Mouse (Mus musculus): Measurements from ENCODE around the gene Il17c.

Il17c gene

DNA sequence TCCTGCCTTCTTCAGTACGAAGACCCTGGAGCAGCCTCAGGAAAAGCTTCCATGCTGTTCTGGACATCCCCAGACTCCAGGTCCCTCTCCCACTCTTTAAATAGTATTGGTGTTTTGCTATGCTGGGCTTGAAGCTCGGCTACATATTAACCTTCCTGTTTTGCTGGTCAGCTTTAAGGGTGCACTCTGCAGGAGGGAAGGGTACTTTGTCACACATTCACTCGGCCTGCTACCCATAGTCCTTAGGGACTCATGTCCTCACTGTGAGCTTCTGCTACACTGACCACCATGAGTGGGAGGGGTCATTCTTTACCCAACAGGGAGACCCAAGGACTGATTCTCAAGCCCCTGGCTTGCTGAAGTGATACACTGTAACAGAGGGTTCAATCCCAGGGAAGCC is 8.8 kb downstream of the Il17c start:
- DNase-seq (ENCODE audit: low read depth, low spot score): no peak

DNA sequence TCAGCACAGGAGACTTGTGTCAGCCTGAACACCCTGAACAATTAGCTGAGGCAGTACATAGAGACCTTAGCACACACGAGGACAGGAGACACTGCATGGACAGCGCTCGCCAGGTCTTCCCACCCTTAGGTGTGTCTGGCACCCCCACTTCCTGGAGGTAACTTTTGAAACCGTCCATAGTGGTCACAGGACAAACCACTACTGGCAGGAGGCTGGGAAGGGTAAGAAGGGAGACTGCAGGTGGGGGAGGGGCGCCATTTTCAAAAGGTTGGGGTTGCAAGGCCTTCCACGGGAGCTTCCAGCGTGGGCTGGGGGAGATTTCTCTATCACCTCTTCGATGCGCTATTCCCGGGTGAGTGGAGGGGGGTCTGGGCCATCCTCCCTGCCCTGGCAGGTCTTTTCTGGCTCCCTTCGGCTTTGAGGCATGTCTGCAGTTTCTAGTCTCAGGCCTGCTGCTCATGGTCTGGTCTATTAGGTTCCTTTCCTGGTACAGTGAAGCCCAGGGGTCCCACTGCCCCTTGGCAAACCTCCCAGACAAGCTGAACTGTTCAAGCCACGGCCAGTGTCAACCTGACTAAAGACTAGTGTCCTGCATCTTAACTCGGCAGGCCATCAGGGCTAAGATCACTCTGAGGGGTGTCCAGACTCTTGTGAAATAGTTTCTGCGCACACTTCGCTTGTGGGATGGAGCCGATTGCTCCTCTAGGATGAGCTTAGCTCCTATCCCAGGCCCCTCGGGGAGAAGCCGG is 10.0 kb downstream of the Il17c start:
- DNase-seq (ENCODE audit: low read depth, low spot score): no peak

DNA sequence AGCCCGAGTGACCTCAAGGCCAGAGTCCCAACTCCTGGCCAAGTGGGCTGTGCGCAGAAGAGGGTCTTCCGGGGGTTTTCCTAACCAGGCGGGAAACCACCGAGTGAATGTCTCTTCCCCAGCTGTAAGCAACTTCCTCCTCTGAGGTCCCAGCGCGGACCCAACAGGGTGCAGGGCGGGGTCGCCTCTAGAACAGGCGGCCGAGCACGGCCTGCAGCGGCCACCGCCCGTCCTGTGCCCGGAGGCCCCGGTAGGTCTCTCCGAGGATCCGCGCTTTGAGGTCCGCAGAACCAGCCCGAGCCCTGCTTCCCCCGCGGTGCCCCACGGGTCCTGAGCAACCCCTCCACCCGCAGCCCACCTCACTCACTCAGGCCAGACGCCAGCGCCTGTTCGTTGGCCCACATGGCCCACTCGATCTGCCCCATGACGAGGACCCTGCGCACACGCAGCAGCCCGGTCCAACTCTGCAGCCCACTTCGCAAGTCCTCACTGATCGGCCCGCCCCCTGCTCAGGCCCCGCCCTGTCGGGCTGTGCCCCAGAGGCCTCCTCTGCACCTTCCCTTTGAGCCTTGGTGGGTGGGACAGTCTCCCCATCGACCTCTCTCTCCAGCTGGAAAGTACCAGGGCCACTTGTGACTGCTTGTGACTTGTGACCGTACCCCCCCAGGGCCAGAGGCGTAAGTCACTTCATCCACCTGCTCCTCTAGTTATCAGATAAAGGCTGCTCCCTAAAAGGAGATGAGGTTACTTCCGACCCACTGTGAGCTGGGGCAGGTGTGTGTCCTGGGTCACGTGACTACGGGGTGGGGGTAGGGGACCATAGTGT is 10.8 kb downstream of the Il17c start, which contains the start of gene Cyba:
TSS of gene Cyba (minus strand) at position 488 of the 826 bp plus-strand sequence.
- no peak for DNase-seq (ENCODE audit: low read depth, low spot score)

DNA sequence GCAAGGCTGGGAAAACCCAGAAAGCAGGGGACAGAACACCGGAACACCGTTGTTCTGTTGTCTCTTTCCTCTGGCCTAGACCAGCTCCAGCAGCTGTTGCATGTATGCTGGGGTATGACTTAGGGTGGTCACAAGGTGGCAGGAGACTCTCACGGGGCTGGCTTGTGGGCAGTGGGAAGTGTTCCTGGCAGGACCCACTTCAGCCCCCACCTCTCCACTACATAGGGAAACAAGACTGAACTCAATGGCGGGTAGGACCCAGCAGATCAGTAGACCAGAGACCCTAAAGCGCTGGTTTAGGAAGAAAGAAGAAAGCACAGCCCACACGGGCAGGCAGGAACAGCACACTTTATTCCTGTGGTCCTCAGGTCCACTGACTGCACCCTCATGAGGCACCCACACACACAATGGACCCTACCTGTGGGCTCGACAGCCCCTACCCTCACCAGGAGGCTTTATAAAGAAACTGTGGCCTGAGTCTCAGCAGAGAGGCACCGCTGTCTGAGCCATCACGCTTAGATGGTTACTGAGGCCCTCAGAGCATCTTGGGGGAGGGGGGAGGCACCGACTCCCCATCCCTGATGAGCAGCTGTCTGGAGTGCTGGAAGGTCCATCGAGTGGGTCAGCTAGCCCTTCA is 11.6 kb downstream of the Il17c start:
- no peak for DNase-seq (ENCODE audit: low read depth, low spot score)

DNA sequence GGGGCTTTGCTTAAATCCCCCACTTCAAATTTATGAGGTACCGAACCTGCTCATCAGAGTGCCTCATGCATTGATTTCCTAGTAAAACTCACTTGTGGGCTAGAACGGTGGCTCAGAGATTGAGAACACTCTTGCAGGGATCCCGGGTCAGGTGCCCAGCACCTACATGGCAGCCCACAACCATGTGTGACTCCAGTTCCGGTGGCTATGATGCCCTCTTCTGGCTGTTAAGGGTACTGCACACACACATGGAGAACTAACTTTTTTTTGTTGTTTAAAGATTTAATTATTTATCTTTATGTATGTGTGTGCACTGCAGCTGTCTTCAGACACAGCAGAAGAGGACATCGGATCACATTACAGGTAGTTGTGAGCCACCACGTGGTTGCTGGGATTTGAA is 13.6 kb downstream of the Il17c start:
- DNase-seq (ENCODE audit: low read depth, low spot score): no peak

DNA sequence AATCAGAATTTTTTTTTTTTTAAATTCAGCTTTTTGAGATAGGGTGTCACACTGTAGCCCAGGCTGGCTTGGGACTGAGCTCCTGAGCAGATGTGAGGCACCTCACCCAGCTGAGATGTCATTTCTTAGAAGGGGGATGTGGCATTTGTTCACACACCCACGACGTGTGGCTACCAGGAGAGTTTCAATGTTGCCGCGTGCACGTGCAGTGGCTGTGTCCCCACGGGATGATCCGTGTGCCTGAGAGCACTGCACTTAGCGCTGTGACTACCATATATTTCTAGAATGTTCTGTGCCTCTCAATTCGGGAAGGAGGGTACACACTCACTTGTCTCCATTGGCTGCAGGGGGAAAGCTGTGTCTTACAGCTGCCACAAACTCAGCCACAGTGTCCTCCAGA is 14.3 kb downstream of the Il17c start:
- DNase-seq (ENCODE audit: low read depth, low spot score): no peak

DNA sequence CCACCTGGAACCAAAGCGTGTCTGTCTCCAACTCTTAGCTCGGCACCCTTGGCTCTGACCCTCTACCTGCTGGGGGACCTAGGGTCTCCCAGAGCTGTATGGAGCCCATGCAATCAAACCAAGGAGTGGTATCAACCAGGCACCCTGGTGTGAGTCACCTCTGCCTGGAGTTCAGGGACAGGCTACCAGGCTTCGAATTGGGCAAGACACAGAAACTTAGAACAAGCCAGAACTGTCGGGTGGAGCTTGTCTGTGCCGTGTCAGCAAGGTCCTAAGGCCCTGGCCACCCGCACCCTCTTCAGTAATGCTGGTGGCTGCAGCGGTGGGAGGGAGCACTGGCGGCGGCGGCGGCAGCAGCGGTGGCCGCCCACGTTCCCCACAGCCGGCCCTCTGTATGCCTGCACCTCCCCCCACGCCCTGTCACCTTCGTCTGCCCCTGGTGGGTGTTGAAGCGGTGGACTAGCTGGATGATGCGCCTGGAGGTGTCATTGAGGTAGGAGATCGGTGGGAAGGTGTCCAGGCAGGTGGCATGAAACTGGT is 14.8 kb downstream of the Il17c start:
- no peak for DNase-seq (ENCODE audit: low read depth, low spot score)

DNA sequence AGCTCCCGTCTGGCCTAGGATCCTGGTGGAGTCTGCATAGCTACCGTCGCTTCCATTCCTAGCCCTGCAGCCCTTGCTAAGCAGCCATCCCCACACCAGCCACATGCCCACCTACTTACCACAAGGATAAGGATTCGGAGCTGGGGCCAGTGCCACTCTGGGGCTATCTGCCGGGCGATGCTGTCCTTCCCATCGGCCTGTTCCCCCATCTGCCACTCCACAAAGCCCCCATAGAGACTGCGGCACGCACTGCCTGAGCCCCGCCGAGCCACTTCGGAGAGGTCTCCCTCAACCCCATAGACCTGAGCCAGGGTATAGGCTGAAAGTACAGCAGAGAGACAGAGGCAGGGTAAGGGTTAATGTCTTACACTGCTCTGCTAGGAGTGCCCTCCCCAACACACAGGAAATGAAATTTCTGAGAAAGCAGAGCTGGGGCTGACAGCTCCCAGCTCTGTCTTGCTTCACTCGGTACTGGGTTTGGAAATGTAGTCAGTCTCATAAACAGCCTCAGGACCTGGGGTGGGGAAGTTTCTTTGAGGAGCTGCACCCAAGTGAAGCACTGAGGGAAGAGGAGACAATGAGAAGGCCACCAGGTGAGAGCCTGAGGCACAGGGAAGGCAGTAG is 16.0 kb downstream of the Il17c start:
- DNase-seq (ENCODE audit: low read depth, low spot score): no peak

DNA sequence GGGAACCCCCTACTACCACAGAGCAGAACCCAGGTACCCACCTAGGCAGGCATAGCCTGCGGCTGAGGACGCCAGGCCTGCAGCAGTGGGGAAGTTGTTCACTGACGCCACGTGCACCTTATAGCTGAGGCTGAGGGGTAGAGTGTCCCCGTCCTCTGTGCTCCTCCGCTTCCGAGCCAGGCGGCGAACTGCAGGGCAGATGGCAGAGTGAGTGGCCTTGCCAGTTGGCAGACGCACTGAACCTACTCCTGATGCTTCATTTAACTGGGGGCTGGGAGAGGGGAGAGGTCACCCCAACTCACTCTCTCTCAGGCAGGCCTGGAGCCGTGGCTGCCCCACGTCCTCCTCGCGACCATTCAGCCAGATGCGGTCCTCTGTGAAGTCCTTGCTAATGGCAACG is 17.5 kb downstream of the Il17c start:
- no peak for DNase-seq (ENCODE audit: low read depth, low spot score)

DNA sequence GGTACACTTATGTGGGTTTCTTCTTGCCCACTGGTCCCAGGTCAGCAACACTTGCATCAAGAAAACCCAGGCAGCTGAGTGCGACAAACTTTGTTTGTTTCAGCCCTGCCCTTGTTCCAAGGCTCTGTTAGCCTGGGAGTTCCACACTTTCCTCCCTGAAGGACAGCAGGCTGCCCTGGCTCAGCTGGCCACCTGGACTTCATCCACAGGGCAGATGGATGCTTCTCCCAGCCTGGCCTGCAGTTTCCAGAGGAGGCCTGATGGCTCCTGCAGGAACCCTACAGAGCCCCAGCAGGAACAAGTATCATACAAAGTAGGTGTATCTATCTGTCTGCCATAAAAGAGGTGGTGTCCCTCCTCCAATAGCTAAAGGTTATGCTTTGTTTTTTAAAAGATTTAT is 19.5 kb downstream of the Il17c start:
- DNase-seq (ENCODE audit: low read depth, low spot score): no peak

DNA sequence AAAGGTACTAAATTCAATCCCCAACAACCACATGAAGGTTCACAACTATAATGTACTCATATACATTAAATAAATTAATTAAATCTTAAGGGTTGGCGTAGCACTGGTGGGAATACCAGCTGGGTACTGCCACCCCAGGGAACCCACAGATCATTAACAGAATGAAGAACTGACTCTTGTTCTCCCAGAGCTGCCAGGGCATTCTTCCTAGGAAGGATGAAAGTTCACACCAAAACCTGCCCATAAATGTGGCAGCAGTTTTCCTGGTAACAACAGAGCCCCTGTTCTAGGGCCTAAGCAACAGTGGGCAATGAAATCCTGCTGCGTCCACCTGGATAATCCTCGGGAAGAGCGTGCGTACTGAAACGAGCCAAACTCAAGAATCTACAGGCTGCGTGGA is 20.5 kb downstream of the Il17c start:
- DNase-seq (ENCODE audit: low read depth, low spot score): no peak

DNA sequence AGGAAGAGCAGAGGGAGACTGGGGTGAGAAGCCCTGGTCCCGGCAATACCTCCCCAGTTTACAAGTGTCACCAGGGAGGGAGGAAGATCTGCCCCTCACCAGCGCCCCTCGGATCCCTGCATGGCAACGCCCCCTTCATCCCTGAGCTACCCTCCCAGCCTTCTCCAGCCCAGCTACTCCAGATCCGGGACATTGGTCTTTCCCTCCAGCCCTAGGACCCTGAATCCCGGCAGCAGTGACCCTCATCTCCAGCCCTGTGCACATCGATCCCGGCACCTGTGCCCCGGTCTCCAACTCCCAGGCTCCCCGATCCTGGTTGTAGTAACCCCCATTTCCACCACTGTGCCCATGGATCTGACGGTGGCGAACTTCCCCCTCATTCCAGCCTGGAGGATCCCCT is 21.0 kb downstream of the Il17c start:
- DNase-seq (ENCODE audit: low read depth, low spot score): no peak

DNA sequence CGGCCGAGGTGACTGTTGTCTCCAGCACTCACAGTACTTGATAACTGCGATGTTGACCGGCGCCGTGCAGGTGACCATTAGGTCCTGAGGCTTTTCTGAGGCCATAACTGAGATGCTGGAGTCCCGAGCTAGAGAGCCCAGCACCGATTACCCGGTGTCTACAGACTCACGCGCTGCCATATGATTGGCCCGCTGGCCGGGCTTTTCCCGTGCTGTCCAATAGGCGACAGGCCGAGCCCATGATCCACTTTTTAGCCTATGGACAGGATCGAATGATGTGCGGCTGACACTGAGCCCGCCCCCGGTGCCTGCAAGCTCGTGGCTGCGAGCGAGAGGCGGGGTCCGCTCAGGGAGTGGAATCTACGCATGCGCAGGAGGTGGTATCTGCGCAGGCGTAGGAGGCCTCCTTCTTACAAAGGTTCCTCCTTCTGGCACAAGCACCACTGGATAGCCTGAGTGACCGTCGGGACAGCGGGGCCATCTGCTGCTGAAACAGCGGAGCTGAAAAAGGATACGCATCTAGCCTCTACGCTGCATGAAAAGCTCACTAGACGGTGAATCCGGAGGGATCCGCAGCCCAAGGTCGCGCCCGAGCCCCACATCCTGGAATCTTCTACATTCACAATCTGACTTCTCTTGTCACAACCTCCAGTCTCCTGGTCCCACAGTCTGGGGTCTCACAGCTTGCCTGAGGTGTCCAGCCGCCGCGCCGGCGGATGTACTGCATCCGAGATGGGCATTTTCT is 21.6 kb downstream of the Il17c start, which contains the start of gene Mvd:
TSS of gene Mvd (minus strand) at position 161 of the 745 bp plus-strand sequence.
- DNase-seq (ENCODE audit: low read depth, low spot score): peak; percentile 99

DNA sequence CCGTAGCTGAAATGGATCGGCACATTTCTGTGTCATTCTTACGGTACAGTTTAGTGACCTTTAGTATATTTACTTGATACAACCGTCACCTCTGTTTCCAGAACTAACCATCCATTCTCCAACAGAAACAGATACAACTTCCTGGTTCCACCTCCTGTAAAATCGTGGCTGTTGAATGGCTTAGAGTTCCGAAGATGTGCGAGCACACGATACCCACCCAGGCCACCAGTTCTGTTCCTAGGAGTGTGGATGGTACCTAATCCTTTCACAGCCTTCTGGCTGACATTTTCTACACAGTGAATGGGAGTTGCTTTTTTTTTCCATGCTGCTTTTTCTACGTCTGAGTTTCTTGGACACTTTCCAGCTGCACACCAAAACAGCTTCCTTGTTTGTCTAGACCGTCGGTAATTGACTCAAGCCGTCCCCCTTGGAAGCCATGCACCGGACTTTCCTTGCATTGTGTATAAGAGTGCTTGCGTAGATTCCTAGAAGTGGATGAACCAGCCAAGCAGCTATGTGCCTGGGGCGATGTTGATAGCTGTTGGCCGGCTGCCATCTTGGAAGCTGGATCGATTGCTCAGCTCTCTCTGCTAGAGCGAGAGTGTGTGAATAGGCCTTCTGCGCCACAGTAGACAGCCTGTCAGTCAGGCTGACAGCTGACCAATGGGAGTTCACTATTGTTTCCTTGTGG is 22.4 kb downstream of the Il17c start:
- DNase-seq (ENCODE audit: low read depth, low spot score): peak; percentile 74

DNA sequence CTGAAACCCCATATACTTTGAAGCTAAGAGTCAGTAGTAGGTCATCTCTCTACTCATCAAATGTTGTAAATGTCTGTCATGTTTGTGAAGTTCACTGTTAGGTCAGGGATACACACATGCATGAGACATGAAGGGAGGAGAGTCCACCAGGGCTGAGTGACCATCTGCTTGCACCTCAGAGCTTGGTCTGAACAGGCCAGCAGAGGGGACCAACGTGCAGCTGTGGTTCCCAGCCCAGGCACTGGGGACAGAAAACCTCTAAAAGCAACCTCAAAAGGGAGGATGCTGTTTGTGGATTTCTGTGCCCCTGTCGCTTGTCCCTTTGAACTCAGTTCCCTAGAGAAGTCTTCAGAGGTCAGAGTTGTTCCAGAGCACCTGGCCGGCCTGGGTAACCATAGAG is 23.4 kb downstream of the Il17c start:
- no peak for DNase-seq (ENCODE audit: low read depth, low spot score)

DNA sequence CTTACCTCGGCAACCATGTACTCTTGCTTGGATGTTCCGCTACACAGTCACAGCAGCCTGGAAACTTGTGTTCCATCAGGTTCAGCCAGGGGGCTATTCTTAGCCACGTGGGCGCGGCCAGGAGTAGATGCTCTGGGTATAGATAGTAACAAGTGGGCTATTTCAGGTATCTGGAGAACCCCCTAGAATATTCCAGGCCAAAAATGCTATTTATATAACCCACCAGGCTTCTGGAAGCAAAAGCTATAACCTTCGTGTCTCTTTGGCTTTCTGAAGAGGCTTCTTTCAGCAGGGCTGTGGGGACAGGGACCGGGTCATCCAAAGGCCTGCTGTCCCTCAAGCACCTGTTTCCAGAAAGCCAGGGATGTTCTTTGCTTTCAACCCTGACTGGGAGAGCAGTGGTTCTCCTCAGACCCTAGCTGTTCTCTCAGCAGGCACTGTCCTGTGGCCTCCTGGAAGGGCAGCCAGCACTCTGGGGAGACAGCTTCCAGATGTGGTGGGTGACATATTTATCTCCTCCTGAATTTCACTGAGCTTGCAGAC is 29.4 kb downstream of the Il17c start:
- no peak for DNase-seq (ENCODE audit: low read depth, low spot score)

DNA sequence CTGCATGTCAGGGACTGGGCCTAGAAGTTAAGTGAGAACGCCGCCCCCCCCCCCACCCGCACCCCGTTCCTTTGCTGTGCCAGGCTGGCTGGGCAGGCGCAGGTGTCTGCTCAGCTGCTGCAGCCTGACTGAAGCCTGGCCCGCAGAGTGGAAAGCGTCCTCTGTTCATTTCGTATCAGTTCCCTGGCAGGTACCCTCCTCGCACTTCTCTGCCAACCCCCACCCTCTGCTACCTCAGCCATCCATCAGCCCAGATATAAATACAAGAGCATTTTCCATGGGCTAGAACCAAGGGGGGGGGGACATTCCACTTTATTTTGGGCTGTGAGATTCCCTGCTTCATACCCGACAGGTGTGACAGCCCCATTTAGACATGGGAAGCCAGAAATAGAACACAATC is 30.3 kb downstream of the Il17c start:
- DNase-seq (ENCODE audit: low read depth, low spot score): no peak

DNA sequence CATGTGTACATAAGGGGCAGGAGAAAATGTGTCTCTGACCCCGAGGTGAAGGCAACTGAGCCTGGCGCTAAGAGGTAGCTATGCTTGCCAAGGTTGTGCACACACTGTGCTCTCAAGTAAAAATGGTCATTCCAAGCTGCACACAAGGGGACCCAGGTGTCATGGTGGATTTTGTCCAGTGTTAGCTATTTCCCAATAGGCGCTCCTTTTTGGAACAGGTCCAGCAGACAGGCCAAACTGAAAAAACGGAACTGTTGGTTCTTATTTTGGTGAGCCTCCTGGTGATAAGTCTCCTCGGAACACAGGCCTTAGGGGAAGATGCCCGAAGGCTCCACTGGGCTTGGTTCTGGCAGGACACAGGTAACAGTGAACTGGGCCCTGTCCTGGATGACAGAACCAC is 32.6 kb downstream of the Il17c start:
- DNase-seq (ENCODE audit: low read depth, low spot score): no peak

DNA sequence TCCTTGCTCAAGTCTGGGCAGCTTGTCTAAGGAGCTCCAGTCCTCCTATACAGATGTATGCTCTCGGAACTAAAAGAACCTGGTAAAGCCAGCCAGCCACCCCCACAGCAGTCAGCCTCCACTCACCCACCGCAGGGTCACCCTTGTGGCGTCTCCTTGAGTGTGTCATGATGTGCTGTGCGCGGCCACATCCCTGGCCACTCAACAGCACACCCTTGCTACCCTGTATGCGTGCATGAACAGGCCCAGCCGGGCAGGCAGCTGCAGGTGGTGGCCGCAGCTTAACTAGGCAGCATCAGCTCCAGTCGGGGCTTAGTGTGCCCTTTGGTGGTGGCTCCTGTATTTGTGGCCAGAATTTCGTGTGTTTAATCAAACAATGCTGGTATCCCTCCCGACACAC is 35.4 kb downstream of the Il17c start:
- DNase-seq (ENCODE audit: low read depth, low spot score): no peak

DNA sequence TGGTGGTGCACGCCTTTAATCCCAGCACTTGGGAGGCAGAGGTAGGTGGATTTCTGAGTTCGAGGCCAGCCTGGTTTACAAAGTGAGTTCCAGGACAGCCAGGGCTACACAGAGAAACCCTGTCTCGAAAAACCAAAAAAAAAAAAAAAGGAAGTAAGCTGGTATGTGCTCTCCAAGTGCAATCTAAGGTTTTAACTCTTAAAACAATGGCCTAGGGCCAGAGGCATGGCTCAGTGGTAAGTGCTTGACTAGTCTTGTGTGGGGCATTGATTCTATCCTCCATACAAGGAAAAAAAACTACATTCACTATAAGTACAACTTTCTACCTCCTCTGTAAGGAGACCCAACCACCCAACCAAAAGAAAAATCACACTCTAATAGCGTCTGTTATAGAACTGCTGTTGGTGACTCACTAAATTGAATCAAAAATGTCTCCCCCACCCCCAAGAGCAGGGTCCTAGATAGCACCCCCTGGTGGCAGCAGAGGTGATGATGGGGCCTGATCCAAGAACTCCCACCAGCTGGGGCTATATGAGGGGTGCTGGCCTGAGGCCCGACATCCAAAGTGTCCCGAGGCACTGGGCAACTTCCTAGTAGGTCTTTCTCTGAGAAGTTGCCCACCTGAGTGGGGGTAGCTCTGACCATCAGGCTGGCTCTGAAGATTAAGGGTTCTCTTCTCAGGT is 37.5 kb downstream of the Il17c start:
- no peak for DNase-seq (ENCODE audit: low read depth, low spot score)

Measured in telencephalon, adult 2 months (tissue).